Comparison of ENCODE assay signal across 16 mouse cellular contexts in genomic region chr16:87420662-87421061, GRCm38 (mm10).
"Had no signal": no experiment of that assay in that cellular context is flagged by ENCODE, and none has a peak within 500 bp of the region (broad histone marks: within the 10 kb centered on the region; RNA-seq: fewer than 3 reads in every experiment).

No protein-coding gene starts in this region.

- H3K27me3 ChIP-seq: midbrain, embryonic 12.5 days; neural tube, embryonic 13.5 days; stomach, embryonic 15.5 days had no signal

- H3K4me3 ChIP-seq: midbrain, embryonic 10.5 days; midbrain, embryonic 12.5 days; myocyte; neural tube, embryonic 13.5 days; stomach, embryonic 15.5 days had no signal

- ATAC-seq: midbrain, embryonic 16.5 days had no signal

- H3K4me1 ChIP-seq: midbrain, embryonic 10.5 days; midbrain, embryonic 12.5 days; neural tube, embryonic 13.5 days; stomach, embryonic 15.5 days had no signal

- H3K27ac ChIP-seq: midbrain, embryonic 10.5 days; midbrain, embryonic 12.5 days; neural tube, embryonic 13.5 days; stomach, embryonic 15.5 days; stomach, postnatal 0 days had no signal

- DNase-seq: lung, adult 18-20 months; lung, embryonic 14.5 days; lung, postnatal 10 days; lung, postnatal 4 days; midbrain, embryonic 14.5 days; right cerebral cortex, postnatal 14 days; thymus, adult 2 months; thymus, postnatal 25 days; thymus, postnatal 4 days had no signal
